Mouse (Mus musculus): ENCODE measurements around the gene Fam173a.
"Not testable (repeated sequence)": the region's sequence is repeated elsewhere in the genome, so short reads cannot be mapped to it uniquely, and the experiment has no call there.

Fam173a gene

GRCm38 (mm10) chr17:25828712-25829557 lies 36.2 kb upstream of the Fam173a start, which contains the start of gene Jmjd8:
TSS of gene Jmjd8 (plus strand) at chr17:25828867.
- DNase-seq: peak; percentile 89 to 90

DNA sequence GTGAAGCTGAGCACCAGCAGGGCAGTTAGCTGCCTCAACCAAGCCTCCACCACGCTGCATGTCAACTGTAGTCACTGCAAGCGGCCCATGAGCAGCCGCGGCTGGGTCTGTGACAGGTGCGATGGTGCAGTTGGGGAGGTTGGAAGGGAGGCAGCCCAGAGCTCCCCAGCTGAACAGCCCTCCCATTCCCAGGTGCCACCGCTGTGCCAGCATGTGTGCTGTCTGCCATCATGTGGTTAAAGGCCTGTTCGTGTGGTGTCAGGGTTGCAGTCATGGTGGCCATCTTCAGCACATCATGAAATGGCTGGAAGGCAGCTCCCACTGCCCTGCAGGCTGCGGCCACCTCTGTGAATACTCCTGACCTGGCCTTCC lies 35.5 kb upstream of the Fam173a start:
- DNase-seq: peak in 1 of 2 experiments; percentile 42

DNA sequence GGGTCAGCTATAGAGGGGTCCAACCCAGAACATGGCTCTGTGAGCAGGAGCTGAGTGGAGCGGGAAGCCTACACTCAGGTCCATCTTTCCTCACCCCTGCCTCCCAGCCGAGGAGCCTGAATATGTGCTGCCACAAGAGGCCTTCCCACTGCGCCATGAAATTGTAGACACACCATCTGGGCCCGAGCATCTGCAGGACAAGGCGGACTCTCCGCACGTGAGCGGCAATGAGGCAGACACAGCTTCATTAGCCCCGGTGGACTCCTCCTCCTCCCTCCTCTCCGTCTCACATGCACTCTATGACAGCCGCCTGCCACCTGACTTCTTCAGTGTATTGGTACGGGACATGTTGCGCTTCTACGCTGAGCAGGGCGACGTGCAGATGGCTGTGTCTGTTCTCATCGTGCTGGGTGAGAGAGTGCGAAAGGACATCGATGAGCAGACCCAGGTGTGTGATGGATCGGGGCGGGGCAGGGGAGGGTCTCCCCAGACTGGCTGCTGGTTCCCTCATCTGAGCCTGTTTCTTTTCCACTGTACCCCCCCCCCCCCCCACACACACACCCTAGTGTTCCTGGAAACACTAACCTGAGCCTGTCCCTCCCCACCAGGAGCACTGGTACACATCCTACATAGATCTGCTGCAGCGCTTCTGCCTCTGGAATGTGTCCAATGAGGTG lies 35.0 kb upstream of the Fam173a start:
- DNase-seq: peak in 1 of 2 experiments; percentile 26

DNA sequence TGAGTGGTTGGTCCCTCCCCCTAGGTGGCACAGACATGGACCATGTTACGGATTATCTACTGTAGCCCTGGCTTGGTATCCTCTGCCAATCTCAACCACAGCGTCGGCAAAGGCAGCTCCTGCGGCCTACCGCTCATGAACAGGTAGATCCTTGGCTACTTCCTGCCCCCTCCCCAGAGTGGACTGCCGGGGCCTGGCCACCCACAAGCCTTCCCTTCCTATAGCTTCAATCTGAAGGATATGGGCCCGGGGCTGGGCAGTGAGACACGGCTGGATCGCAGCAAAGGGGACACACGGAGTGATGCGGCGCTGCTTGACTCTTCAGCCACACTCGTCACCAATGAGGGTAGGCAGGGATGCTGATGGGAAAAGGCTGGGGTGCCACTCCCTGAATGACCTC lies 34.3 kb upstream of the Fam173a start:
- peak in 1 of 2 experiments; percentile 15 for DNase-seq

GRCm38 (mm10) chr17:25825984-25826570 lies 33.4 kb upstream of the Fam173a start:
- peak in 1 of 2 experiments; percentile 29 for DNase-seq

- DNase-seq: peak in 1 of 2 experiments; percentile 23
These were observed 32.6 kb upstream of the Fam173a start for GRCm38 (mm10) chr17:25825311-25825710.

DNA sequence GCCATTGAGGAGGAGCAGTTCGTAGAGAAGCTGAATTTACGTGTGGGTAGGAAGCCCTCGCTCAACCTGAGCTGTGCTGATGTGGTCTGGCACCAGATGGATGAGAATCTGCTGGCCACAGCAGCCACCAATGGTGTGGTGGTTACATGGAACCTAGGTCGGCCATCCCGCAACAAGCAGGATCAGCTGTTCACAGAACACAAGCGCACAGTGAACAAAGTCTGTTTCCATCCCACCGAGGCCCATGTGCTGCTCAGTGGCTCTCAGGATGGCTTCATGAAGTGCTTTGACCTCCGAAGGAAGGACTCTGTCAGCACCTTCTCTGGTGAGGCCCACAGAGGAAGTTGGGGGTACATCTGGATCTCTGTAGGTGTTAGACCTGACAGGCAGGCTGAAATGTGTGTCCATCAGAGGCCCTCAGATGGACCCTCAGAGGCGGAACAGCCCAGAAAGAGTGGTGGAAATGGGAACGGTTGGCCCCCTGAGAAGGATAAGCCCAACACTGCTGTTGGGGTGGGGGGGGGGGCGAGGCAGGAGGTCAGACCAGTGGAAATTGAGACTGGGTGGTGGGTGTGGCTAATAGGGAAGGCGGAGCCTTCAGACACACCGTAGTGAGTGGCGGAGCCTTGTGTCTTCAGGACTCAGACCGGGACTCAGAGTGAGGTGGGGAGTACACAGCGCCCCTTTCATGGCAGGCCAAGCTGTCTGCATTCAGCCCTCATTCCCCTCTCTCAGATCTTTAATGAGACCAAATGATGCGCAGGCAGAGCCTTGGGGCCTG lies 31.9 kb upstream of the Fam173a start:
- peak in 1 of 2 experiments; percentile 19 for DNase-seq

DNA sequence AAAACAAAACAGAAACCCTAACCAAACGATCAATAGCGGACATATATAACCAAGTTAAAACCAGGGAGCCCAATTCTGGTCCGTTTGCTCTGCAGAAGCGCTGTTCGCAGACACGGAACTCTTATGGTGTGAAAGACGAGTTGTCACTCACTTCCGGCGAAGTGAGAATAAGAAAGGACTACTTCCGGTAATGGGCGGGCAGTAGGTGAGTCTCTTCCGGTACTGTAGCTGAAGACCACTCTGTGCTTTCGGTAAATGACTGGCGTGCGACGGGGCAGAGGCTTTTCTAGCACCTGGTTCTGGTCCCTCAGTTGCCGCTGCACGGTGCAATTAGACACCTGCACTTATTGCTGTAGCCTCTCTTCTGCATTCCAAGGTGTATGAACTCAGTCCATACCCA lies 30.8 kb upstream of the Fam173a start, which contains the start of gene Wdr24:
Gene Wdr24, plus strand, starts transcription at position 176 of the 400 bp plus-strand sequence.
- DNase-seq: peak; percentile 77 to 83

DNA sequence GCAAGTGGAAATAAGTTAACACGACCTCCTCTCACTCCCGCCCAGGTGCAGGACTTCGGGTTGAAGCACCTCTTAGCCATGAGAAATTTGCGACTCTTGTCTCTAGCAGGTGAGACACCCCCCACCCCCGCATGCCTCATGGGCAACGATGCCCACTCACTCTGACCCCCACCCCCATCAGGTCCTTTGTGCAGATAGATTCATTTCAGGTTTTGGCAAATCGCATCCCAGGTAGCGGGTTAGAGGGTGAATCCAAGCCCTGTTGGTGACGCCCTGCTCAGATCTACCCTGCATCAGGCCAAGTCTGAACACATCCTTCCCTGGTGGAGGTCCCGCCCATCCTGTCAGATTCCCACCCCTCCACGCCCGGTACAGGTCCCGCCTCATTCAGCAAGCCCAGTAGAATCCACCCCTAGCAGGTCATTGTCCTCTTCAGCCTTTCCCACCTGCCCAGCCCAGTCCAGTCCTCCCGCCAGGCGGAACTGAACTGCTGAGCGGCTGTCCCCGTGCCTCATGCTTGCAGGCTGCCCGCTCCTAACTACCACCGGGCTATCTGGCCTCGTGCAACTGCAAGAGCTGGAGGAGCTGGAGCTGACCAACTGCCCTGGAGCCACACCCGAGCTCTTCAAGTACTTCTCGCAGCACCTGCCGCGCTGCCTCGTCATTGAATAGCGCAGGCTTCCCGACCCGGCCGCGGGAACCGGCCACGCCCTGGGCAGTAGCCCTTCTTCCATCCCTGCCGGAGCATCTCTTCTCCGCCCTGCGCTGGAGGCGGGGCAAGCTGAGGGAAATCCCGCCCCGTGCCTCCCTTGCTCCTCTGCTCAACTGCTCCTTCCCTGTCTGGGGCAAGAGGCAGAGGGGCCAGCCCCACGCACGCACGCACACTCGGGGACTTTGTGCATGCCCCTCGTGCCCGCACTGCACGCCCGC lies 26.4 kb upstream of the Fam173a start:
- peak in 1 of 2 experiments; percentile 30 for DNase-seq

GRCm38 (mm10) chr17:25817662-25818061 lies 25.0 kb upstream of the Fam173a start:
- DNase-seq: peak in 1 of 2 experiments; percentile 11

- DNase-seq: peak; percentile 76 to 80
These were observed 20.8 kb upstream of the Fam173a start for GRCm38 (mm10) chr17:25813471-25813870.

- DNase-seq: no peak
These were observed 18.2 kb upstream of the Fam173a start for GRCm38 (mm10) chr17:25810890-25811289.

DNA sequence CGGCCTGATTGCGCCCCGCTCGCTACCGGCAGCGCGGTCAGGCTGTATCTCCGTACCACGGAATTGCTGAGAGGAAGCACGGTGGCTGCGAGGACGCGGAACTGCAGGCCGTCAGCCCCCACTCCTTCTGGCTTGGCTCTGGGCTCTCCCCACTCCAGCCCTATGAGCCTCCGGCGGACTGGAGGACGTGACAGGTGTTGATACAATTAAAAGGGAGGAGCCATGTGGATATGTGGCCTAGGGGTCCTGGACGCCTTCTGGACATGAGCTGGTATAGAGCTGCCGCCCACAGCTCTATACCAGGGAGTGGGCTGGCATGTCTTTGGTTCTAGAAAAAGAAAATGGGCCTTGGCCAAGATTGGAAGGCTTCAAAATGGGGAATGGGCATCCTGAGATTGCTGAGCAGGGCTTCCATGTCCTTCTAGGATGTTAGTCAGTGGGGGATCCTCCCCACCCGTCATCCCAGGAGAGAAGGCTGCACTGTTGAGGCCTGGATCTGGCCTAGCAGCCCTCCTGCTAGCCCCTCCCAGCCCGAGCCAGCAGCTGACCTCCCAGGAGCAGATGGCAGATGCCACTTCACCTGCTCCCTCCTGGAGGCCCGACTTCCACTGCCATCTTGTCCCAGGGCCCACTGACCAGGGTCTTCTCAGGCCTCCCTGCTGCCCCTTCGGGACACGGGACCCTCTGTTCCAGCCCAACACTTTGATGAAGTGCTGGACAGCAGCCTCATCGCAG lies 17.1 kb upstream of the Fam173a start:
- DNase-seq: peak; percentile 81 to 84

GRCm38 (mm10) chr17:25808789-25809605 lies 16.3 kb upstream of the Fam173a start, which contains the start of gene Fbxl16:
TSS of gene Fbxl16 (plus strand) at chr17:25809085.
- peak; percentile 97 to 98 for DNase-seq

GRCm38 (mm10) chr17:25808028-25808427 lies 15.3 kb upstream of the Fam173a start:
- no peak for DNase-seq

DNA sequence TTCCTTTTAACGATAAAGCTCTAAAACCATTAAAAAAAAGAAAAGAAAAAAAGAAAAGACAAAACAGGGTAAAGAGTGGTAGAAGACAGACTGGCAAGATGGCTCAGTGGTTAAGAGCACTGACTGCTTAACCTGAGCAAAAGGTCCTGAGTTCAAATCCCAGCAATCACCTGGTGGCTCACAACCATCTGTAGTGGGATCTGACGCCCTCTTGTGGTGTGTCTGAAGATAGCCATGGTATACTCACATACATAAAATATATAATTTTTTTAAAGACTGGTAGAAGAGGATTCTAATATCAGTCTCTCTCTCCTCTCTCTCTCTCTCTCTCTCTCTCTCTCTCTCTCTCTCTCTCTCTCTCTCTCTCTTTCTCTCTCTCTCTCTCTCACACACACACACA lies 14.8 kb upstream of the Fam173a start:
- DNase-seq: not testable (repeated sequence)

DNA sequence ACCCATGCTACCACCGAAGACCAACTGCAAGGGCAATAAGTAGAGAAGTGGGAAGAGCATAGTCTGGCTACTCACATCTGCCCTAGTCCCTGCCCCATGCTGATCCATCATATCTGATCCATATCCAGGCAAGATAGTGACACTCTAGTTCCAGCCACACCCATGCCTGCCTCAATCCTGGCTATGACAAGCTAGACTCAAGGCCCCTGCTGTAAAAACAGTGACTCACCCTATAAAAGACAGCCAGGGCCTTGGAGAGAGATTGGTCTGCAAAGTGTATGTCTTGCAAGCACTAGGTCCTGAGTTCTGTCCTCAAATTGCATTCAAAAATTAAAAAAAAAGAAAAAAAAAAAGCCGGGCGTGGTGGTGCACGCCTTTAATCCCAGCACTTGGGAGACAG lies 13.8 kb upstream of the Fam173a start:
- DNase-seq: no peak

DNA sequence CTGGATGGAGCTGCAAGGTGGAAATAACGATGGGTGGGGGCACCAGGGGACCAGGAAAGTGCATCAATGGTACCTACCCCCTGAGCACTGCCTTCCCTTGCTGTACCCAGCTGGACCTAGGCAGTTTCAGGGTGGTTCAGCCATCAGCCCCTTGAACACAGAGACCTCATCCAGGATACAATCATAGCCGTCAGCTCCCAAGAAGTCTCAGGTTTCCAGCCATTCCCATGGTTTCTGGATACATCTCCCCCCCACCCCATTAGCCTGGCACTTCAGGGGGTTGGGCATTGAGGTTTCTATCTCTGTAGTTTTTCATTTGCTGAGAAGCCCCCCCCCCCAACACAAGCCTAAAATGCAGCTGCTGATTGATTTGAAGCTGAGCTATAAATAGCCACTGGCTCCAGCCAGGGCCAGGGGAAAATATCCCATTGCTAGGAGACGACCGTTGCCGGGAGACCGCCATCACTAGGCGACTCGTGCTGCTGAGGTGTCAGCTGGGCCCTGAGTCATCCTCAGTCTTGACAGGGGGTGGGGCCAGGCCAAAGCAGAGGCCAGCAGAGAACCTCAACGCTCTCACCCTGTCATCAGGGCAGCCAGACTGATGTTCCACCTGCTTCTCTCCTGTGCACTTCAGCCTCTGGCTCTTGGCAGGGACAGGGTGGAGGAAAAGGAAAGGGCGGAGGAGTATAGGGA lies 10.3 kb upstream of the Fam173a start:
- peak in 1 of 2 experiments; percentile 59 for DNase-seq

- peak; percentile 71 to 79 for DNase-seq
These were observed 8.3 kb upstream of the Fam173a start for GRCm38 (mm10) chr17:25801029-25801428.

Data from cerebellum, postnatal 25 days (tissue).